Mouse (Mus musculus): ENCODE measurements around the gene Inpp4b.

DNA sequence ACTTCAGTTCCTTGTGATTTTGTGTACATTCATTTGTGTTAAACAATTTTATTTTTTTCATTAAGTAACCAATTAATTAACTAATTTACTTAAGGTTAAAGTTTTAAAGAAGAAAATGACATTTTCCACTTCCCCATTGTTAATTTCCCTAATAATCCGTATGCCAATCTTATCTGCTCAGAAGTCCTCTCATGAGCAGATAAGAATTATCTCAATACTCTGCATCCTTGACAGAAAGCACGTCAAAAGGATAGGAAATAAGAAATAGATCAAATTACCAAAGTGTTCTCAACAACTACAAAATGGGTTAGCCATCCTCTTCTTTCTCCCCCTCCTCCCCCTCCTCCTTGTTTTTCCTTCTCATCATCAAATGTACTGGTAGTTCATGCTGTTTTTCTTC, 182.2 kb downstream of the Inpp4b start:
- TF ChIP-seq CTCF (IDR thresholded peaks at IDR 0.05; ENCODE audit: control insufficient read depth, insufficient read depth, insufficient read length) (no peak), MYOD1 (IDR thresholded peaks at IDR 0.05; ENCODE audit: control insufficient read depth, insufficient read length, low read depth) (no peak), FOSL1 (IDR thresholded peaks at IDR 0.05; ENCODE audit: insufficient read depth, low read length, poor library complexity, severe bottlenecking) (no peak), MYOG (IDR thresholded peaks at IDR 0.05; ENCODE audit: control insufficient read depth, extremely low read depth, insufficient read length) (no peak), CEBPB (IDR thresholded peaks at IDR 0.05; ENCODE audit: low read depth) (no peak), USF1 (IDR thresholded peaks at IDR 0.05; ENCODE audit: low read depth) (no peak)

Measured in C2C12 (cell line).